Mouse (Mus musculus) neural tube, embryonic 14.5 days (tissue): ENCODE data around the gene Alkal2. TPM values are rescaled to one million over a fixed set of nuclear protein-coding genes. Genes with fewer than 3 reads are reported as not detected.

Experiments used
- polyA plus RNA-seq: library from polyadenylated mRNA; unstranded; fragments of >200 nt; fragmentation: Nextera tagmentation; extraction: Ambion mirVana; gene quantifications from 2 replicates; pipeline ENCODE4 v1.2.1, GENCODE M21; 2014

Gene Alkal2
- polyA plus RNA-seq, 1 experiment from 2014 or later: 1.3 TPM

Other genes with a start within 250 kb of the Alkal2 start
- 116 and 130 TPM in 2 replicates for gene Acp1, start 27.3 kb downstream of the Alkal2 start, polyA plus RNA-seq
- 52.1 and 53.8 TPM in 2 replicates for gene Sh3yl1, start 27.3 kb downstream of the Alkal2 start, polyA plus RNA-seq
- not detected in 2 replicates for gene Fam110c, start 189.5 kb downstream of the Alkal2 start, polyA plus RNA-seq